Mouse (Mus musculus) hindbrain, embryonic 16.5 days (tissue): ENCODE measurements around the gene Col24a1. TPM values are rescaled to one million over a fixed set of nuclear protein-coding genes. Genes with fewer than 3 reads are reported as not detected.

Source experiments
- ATAC-seq: fragments of 200-750 bp; cut with Nextera tagmentation; 2 replicates; pipeline ENCODE4 v1.8.0; 2017; ENCODE audit warnings: moderate TSS enrichment, moderate library complexity
- H3K27ac ChIP-seq: fragments of 300-500 bp; sonication (generic); 2 replicates; pipeline ENCODE4 v1.5.1; 2014; ENCODE audit warnings: low read depth, mild to moderate bottlenecking, control low read depth, low read length, moderate library complexity
- H3K27me3 ChIP-seq: fragments of 300-500 bp; sonication (generic); replicated peaks from 2 replicates; pipeline ENCODE4 v1.6.1; 2014; ENCODE audit warnings: low read length; ENCODE audit not compliant: control insufficient read depth, insufficient read depth
- H3K36me3 ChIP-seq: fragments of 300-500 bp; sonication (generic); 2 replicates; pipeline ENCODE4 v1.6.1; 2014; ENCODE audit warnings: mild to moderate bottlenecking, low read length, moderate library complexity, mixed read lengths; ENCODE audit not compliant: control insufficient read depth, insufficient read depth
- H3K4me1 ChIP-seq: fragments of 300-500 bp; sonication (generic); 2 replicates; pipeline ENCODE4 v1.6.1; 2014; ENCODE audit warnings: low read depth, low read length; ENCODE audit not compliant: control insufficient read depth, insufficient read depth
- H3K4me2 ChIP-seq: fragments of 300-500 bp; sonication (generic); 2 replicates; pipeline ENCODE4 v1.6.1; 2014; ENCODE audit warnings: mild to moderate bottlenecking, low read length, control low read depth, moderate library complexity
- H3K4me3 ChIP-seq: fragments of 300-500 bp; sonication (generic); 2 replicates; pipeline ENCODE4 v1.5.1; 2014; ENCODE audit warnings: mild to moderate bottlenecking, low read length, control low read depth, moderate library complexity
- H3K9ac ChIP-seq: fragments of 300-500 bp; sonication (generic); 2 replicates; pipeline ENCODE4 v1.6.1; 2014; ENCODE audit warnings: low read depth, mild to moderate bottlenecking, control low read depth, low read length, moderate library complexity
- H3K9me3 ChIP-seq: fragments of 300-500 bp; sonication (generic); 2 replicates; pipeline ENCODE4 v1.6.1; 2014; ENCODE audit warnings: mild to moderate bottlenecking, low read length, moderate library complexity; ENCODE audit not compliant: control insufficient read depth
- WGBS: fragments of 180-500 bp; shearing (Covaris S2); extraction: QIAGEN DNeasy Blood & Tissue Kit; methylation state at CpG from one replicate; pipeline ENCODE4 v1.1.7; 2014; 5-methylcytosine and 5-hydroxymethylcytosine counted together
- polyA plus RNA-seq: library from polyadenylated mRNA; unstranded; fragments of >200 nt; fragmentation: Nextera tagmentation; extraction: Ambion mirVana; gene quantifications from 2 replicates; pipeline ENCODE4 v1.2.1, GENCODE M21; 2015

Col24a1 gene
- polyA plus RNA-seq, result 1.1 and 1.6 TPM in 2 replicates

DNA sequence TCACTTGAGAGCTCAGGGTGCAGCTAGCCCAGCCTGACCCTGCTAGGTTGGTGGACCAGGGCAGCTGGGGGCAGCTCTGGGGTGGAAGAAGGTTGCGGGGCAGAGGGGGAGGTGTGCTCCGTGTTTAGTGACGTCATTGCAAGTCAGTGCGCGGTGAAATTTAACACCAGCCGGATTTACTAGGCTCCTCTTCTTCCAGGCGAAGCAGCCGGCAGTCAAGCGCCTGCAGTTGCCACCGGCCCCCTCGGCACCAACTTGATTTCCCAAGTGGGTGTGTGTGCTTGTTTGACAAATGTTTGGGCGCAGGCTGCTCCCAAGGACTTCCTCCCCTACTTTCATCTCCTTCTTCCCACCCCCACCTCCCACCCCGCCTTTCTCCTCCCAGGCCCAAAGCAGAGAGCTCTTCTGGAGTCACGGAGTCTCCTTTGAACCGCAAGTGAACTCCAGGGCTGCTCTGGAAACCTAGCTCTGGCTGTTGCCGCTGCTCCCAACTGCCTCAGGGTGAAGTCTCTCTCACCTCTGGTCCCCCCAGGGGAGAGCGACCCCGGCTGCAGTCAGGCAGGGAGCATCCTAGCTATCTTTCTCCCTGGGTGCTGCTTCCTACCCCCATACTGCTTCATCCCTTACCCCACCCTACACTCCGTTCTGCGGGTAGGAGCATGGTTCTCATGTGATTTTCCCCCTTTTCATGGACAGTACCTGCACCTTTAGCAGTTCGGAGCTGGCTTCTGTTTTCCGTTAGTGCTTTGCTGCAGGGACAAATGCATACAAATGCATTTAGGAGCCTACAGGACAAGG, at the start of gene Col24a1:
Gene Col24a1 (plus strand): TSS at position 136 of the 798 bp plus-strand sequence.
- Histone ChIP-seq H3K36me3 (no peaks in the 10 kb centered on the region), H3K27me3 (no peaks in the 10 kb centered on the region; the same call in 1 of the 2 replicates), H3K27ac (no peak within 1 kb of the TSS), H3K9me3 (no peaks in the 10 kb centered on the region), H3K9ac (peak within 1 kb of the TSS; percentile 57), H3K4me3 (peak within 1 kb of the TSS; percentile 39), H3K4me1 (peaks cover 14% of the 10 kb centered on the region), H3K4me2 (peak within 1 kb of the TSS; percentile 80)
- ATAC-seq, result peak; percentile 63
- WGBS, result 2% methylated on average over 22 of the region's 22 CpGs

DNA sequence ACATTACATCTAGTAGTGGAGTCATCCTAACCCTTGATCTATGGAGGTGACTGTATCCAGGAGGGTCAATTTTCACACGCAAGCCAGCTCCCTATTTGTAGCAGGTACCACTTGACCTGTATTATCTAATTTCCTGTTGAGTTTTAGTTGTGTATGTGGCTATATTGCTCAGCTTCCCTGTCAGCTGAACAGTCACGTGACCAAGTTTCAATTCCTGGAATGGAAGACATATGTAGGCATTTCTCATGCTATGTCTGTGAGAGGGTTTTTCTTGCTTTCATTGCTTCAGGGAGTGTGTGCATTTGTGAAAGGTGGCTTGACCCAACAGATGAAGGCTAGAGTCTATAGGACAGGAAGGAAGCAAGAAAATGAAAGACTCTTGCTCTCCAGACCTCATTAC, 44.2 kb upstream of the Col24a1 start:
- Histone ChIP-seq H3K27ac (no peak overlapping the region), H3K9me3 (no peaks in the 10 kb centered on the region), H3K36me3 (no peaks in the 10 kb centered on the region), H3K9ac (no peak overlapping the region), H3K4me1 (no peaks in the 10 kb centered on the region), H3K4me2 (no peak overlapping the region), H3K4me3 (no peak overlapping the region), H3K27me3 (no peaks in the 10 kb centered on the region)
- no peak for ATAC-seq
- WGBS, result 90% methylated on average over 2 of the region's 2 CpGs

- no peaks in the 10 kb centered on the region for H3K36me3 ChIP-seq
- no peak overlapping the region for H3K4me2 ChIP-seq
- no peak overlapping the region for H3K4me3 ChIP-seq
- H3K27me3 ChIP-seq, result no peaks in the 10 kb centered on the region
- 86% methylated on average over 5 of the region's 5 CpGs for WGBS
- H3K9ac ChIP-seq, result no peak overlapping the region
- no peak overlapping the region for H3K27ac ChIP-seq
- ATAC-seq, result no peak
- H3K4me1 ChIP-seq, result no peaks in the 10 kb centered on the region
- no peaks in the 10 kb centered on the region for H3K9me3 ChIP-seq
These were observed 39.2 kb upstream of the Col24a1 start for GRCm38 (mm10) chr3:145253066-145253465.

DNA sequence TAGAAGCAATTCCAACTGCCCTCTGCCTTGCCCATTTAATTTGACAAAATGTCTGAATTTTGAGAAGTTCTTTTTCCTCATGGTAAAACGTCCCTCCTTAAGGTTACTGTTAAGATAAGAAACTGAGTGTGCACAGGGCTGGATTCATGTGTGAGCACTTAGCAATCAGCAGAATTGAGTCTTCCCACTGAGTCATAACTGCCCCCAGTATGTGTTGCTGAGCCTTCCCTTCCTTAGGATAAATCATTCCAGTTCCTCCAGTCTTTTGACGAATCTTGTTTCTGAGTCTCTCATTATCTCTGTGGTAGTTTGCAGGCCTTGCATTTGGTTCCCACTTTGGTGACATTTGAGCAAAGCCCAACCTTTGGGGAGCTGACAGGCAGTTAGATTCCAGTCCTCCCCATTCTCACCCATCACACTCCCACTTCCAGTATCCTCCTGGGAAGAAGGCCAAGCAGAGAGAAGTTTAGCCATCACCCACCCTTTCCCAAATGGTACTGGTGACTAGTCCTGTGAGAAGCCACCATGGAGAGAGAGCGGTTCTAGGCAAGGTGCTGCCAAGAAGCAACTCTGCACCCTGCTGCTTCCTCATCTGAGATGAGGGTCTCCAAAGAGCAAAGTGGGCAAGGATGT, 37.4 kb upstream of the Col24a1 start:
- WGBS, result 80% methylated on average over 3 of the region's 3 CpGs
- no peaks in the 10 kb centered on the region for H3K36me3 ChIP-seq
- no peaks in the 10 kb centered on the region for H3K4me1 ChIP-seq

GRCm38 (mm10) chr3:145256647-145257046, 35.6 kb upstream of the Col24a1 start:
- no peaks in the 10 kb centered on the region for H3K36me3 ChIP-seq
- H3K27me3 ChIP-seq, result no peaks in the 10 kb centered on the region
- H3K4me2 ChIP-seq, result no peak overlapping the region
- no peak overlapping the region for H3K4me3 ChIP-seq
- H3K9me3 ChIP-seq, result no peaks in the 10 kb centered on the region
- no peaks in the 10 kb centered on the region for H3K4me1 ChIP-seq
- WGBS, result 91% methylated on average over 7 of the region's 7 CpGs
- no peak overlapping the region for H3K27ac ChIP-seq
- ATAC-seq, result no peak
- H3K9ac ChIP-seq, result no peak overlapping the region

More for the DNA sequence above, 37.4 kb upstream of the Col24a1 start:
- Histone ChIP-seq H3K4me2 (no peak overlapping the region), H3K9ac (no peak overlapping the region), H3K27ac (no peak overlapping the region), H3K4me3 (no peak overlapping the region), H3K27me3 (no peaks in the 10 kb centered on the region), H3K9me3 (no peaks in the 10 kb centered on the region)
- no peak for ATAC-seq

- 90% methylated on average over 6 of the region's 6 CpGs for WGBS
- H3K4me1 ChIP-seq, result no peaks in the 10 kb centered on the region
These were observed 32.6 kb upstream of the Col24a1 start for GRCm38 (mm10) chr3:145259678-145260077.

GRCm38 (mm10) chr3:145263131-145263530, 29.1 kb upstream of the Col24a1 start:
- no peak overlapping the region for H3K4me3 ChIP-seq
- no peak overlapping the region for H3K4me2 ChIP-seq
- H3K9me3 ChIP-seq, result no peaks in the 10 kb centered on the region
- no peak overlapping the region for H3K27ac ChIP-seq
- no peaks in the 10 kb centered on the region for H3K27me3 ChIP-seq
- H3K4me1 ChIP-seq, result no peaks in the 10 kb centered on the region
- H3K9ac ChIP-seq, result no peak overlapping the region
- ATAC-seq, result no peak
- 78% methylated on average over 4 of the region's 4 CpGs for WGBS
- no peaks in the 10 kb centered on the region for H3K36me3 ChIP-seq

More at GRCm38 (mm10) chr3:145259678-145260077, 32.6 kb upstream of the Col24a1 start:
- no peak overlapping the region for H3K4me2 ChIP-seq
- H3K9ac ChIP-seq, result no peak overlapping the region
- no peak overlapping the region for H3K4me3 ChIP-seq
- no peaks in the 10 kb centered on the region for H3K27me3 ChIP-seq
- H3K36me3 ChIP-seq, result no peaks in the 10 kb centered on the region
- no peak for ATAC-seq
- no peaks in the 10 kb centered on the region for H3K9me3 ChIP-seq
- H3K27ac ChIP-seq, result no peak overlapping the region

DNA sequence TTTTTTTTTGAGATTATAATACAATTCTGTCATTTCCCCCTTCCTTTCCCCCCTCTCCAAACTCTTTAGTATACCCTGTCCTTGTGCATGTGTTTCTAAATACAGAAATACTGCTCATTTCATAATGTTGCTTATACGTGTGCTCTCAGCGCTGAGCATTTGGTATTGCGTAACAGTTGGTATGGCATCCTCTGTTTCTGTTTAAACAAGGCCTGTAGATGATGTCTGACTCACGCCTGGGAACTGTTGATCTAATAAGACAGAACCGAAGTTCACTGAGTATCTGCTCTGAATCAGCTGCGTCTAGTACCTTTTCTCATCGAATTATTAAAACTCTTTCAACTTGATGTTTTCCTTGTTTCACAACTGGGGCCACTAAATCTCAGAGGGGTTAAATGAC, 24.2 kb upstream of the Col24a1 start:
- Histone ChIP-seq H3K9ac (no peak overlapping the region), H3K4me3 (no peak overlapping the region), H3K4me2 (no peak overlapping the region), H3K9me3 (no peaks in the 10 kb centered on the region), H3K4me1 (no peaks in the 10 kb centered on the region), H3K36me3 (no peaks in the 10 kb centered on the region), H3K27ac (no peak overlapping the region), H3K27me3 (no peaks in the 10 kb centered on the region)
- ATAC-seq, result no peak
- 91% methylated on average over 7 of the region's 7 CpGs for WGBS

GRCm38 (mm10) chr3:145274191-145274590, 18.1 kb upstream of the Col24a1 start:
- no peaks in the 10 kb centered on the region for H3K9me3 ChIP-seq
- ATAC-seq, result no peak
- H3K4me1 ChIP-seq, result no peaks in the 10 kb centered on the region
- no peak overlapping the region for H3K4me2 ChIP-seq
- H3K9ac ChIP-seq, result no peak overlapping the region
- no peaks in the 10 kb centered on the region for H3K27me3 ChIP-seq
- WGBS, result 90% methylated on average over 6 of the region's 6 CpGs
- H3K36me3 ChIP-seq, result no peaks in the 10 kb centered on the region
- no peak overlapping the region for H3K27ac ChIP-seq
- no peak overlapping the region for H3K4me3 ChIP-seq
